Mouse (Mus musculus): ENCODE data around the gene Gm42674.

DNA sequence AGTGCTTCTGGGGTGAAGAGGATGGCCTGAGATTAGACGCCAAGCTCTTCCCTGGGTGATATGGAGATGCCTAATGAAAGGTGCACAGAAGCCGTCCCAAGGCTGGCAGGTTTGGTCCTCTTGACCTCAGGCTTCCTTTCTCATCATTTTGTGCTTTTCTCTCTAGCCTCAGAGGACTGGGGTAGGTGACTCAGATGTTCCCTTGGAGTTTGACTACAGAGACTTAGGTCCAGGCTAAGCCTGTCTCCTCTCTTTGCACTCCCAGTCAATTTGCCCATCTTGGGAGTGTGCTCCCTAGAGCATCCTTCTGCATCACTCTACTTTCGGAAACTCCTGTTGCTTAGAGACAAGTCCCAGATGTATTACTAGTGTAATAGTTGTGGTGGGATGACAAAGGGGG, 5.7 kb downstream of the Gm42674 start:
- no peak for TF ChIP-seq ETS1 (conservative IDR thresholded peaks at IDR 0.05; ENCODE audit: low read depth, low read length)
- TF ChIP-seq KAT2A (IDR thresholded peaks at IDR 0.05; ENCODE audit: insufficient replicate concordance, low read length): no peak
- no peak for TF ChIP-seq CTCF (conservative IDR thresholded peaks at IDR 0.05 in 1 of 2, IDR thresholded peaks at IDR 0.05 in 1 of 2; ENCODE audit: low read depth in 2 of 2, low read length in 2 of 2)
